Mouse (Mus musculus) 3T3-L1 (cell line): ENCODE measurements around the gene Pla2g16.
A peak's percentile ranks its signal among the peaks of the same experiment; 100 is the strongest.

ENCODE experiments used
- DNase-seq: peaks from one replicate; pipeline ENCODE4 v3.0.0-alpha.2; 2015; ENCODE audit warnings: low read depth, low spot score

Gene Pla2g16

DNA sequence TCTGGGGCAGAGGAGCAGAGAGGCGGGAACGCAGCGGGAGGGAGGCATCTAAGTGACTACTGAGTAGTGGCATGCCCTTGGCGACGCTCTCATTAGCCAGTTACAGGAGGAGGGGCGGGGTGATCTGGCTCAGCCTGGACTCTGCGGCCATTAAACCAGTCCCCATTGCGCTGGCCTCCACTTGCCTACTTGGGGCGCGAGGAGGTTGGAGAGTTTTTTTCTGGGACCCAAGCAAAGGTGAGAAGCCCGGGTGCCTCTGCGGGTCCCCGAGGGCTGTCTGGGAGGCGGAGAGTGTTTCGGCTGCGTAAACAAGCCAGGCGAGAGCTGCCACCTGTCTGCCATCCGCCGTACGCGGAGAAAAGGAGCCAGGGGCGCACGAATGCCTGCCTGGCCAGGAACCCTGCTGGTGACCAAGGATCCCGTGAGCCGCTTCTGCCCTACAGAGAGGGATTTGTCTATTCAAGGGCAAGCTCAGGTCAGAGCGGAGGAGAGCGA is at the start of gene Pla2g16:
Gene Pla2g16 (plus strand): TSS at position 132 of the 495 bp plus-strand sequence.
- DNase-seq = peak; percentile 84

GRCm38 (mm10) chr19:7508026-7508425 is 49.2 kb upstream of the Pla2g16 start:
- DNase-seq = peak; percentile 31

- DNase-seq = no peak
Observed at GRCm38 (mm10) chr19:7516437-7516836, 40.8 kb upstream of the Pla2g16 start.

DNA sequence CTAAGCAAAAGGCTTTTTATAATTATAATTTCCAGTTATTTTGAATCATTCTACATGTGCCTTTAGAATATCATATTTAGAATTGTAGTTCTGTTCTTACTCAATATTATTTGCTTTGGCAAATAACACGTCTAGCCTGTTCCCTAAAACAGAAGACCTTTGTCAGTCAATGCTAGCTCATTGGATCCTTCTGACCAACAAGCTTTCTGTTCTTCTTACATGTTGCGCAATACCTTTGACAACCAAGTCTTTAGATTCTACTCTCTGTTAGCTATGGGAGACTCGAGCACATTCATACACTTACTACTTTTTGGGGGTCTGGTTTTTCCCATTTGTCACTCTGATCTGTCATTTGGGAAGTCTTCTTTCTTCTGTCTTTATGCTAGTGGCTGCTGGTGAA is 35.6 kb upstream of the Pla2g16 start:
- no peak for DNase-seq

- no peak for DNase-seq
Observed at GRCm38 (mm10) chr19:7522856-7523255, 34.4 kb upstream of the Pla2g16 start.

- peak; percentile 49 for DNase-seq
Observed at GRCm38 (mm10) chr19:7523292-7523691, 34.0 kb upstream of the Pla2g16 start.

DNA sequence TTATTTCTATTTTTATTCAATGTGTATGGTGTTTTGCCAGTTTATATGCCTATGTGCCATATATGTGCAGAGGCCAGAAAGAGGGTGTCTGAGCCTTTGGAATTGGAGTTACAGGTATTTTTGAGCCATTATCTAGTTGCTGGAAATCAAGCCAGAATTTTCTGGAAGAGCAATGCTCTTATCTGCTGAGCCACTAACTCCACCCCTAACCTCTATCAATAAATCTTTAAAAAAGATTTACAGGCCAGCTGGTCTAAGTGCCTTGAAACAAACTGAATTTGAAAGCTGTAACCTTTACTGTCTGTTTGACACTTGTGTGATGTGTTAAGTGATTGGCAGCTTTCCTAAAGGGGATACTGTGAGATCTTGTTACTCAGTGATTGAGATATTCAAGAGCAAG is 33.5 kb upstream of the Pla2g16 start:
- no peak for DNase-seq

GRCm38 (mm10) chr19:7524879-7525278 is 32.4 kb upstream of the Pla2g16 start:
- peak; percentile 65 for DNase-seq

GRCm38 (mm10) chr19:7528639-7529428 is 28.4 kb upstream of the Pla2g16 start:
- DNase-seq = peak; percentile 79

GRCm38 (mm10) chr19:7531906-7532305 is 25.4 kb upstream of the Pla2g16 start:
- no peak for DNase-seq

GRCm38 (mm10) chr19:7533891-7534290 is 23.4 kb upstream of the Pla2g16 start:
- DNase-seq = no peak

GRCm38 (mm10) chr19:7548924-7549323 is 8.3 kb upstream of the Pla2g16 start:
- DNase-seq = no peak

GRCm38 (mm10) chr19:7551550-7552300 is 5.5 kb upstream of the Pla2g16 start:
- DNase-seq = no peak

DNA sequence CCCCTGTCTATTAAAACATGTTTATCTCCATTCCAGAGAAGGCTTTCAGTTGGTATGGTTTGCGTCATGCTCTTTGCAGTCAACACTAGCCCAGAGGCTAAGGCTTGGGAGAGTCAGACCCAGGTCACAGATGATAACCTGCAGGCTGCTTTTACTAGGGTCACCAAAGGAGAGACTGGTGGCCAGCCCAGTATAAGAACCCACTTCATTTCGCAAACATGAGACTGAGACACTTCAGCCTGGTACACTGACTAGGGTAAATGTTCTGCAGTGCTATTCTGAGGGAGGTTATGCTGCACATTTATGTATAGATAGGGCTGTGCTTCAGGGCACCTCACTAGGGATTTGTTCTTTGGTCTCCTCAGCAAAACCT is 5.0 kb upstream of the Pla2g16 start:
- DNase-seq = no peak

- no peak for DNase-seq
Observed at GRCm38 (mm10) chr19:7553441-7553840, 3.8 kb upstream of the Pla2g16 start.

DNA sequence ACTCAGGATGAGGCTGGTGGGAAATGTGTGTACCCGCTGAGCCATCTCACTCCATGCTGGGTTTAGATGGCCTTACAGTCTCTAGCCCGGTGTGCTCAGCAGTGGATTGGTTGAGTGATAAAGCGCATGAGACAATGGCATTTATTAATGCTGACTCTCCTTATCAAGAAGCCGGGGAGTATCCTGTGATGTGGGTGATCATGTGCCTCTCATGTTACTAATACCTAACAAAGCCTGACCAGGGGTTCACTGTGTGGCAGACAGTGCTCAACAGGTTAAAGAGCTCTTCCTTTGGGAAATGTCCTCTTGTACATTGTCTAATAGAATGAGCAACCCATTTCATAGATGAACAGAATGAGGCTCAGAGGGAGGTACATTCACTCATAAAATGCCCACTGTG is 2.4 kb upstream of the Pla2g16 start:
- no peak for DNase-seq

DNA sequence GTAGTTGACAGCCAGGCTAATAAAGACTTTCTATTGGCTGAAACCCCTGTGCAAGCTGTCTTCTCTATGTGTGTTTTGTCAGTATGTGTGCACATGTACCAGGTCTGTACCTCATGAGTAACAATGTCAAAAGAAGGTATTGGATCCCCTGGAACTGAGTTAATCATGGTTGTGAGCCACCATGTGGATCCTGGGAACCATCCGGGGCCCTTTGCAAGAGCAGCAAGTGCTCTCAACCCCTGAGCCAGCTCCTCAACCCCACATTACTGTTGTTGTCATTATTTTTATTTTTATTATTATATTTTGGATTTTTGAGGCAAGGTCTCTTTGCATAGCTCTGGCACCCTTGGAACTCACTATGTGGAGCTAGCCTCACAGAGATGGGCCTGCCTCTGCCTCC is 618 bp upstream of the Pla2g16 start:
- no peak for DNase-seq

DNA sequence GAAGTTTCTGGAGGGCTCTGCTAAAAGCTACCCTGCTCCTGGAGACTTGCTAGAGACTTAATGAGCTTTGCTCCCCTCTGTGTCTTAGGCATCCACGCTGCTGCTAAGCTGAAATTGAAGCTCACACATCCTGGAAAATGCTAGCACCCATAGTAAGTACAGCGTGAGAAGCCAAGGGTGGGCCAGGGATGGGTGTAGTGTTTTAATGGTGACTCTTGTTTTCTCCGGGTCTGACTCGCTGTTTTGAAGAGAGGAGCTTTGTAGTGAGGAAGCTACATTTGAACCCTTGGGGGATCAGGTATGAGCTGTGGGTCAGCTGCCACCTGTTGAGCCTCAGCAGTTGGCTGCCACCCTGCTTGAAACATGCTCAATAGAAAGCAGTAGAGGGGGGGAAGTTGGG is 585 bp downstream of the Pla2g16 start:
- DNase-seq = no peak

DNA sequence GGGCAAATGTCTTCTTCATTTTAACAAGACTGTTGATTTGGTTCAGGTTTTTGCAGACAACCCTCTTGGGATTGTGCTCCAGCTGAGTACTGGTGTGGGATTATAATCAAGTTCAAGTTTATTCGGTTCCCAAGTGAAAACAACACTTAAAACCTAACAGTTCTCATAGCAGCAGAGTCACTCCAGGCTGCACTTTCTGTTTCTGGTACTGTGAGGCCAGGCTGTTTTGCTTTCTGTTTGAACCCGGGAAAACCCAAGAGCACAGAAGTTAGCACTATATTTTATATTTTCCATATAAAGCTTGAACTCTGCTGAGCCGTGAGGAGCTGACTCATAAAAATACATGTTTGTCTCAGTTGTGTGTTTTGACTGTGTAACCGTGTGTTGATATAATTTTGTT is 1.4 kb downstream of the Pla2g16 start:
- no peak for DNase-seq

GRCm38 (mm10) chr19:7559986-7560385 is 2.7 kb downstream of the Pla2g16 start:
- DNase-seq = no peak

- DNase-seq = no peak
Observed at GRCm38 (mm10) chr19:7561456-7561855, 4.2 kb downstream of the Pla2g16 start.

GRCm38 (mm10) chr19:7562601-7563129 is 5.4 kb downstream of the Pla2g16 start:
- peak; percentile 39 for DNase-seq

GRCm38 (mm10) chr19:7563676-7564075 is 6.4 kb downstream of the Pla2g16 start:
- DNase-seq = no peak
